Mouse (Mus musculus) heart, adult 18-20 months (tissue): ENCODE measurements around the gene Gm28870. TPM values are rescaled to one million over a fixed set of nuclear protein-coding genes. Genes with fewer than 3 reads are reported as not detected.
"Not testable (repeated sequence)": the region's sequence is repeated elsewhere in the genome, so short reads cannot be mapped to it uniquely, and the experiment has no call there.

ENCODE experiments used
- DNase-seq, 2 experiments: peaks; one replicate each; pipeline ENCODE4 v3.0.0; 2021 to 2022; ENCODE audit warnings: mixed read lengths in 1 of 2
- long read RNA-seq, 2 experiments: library from polyadenylated mRNA; stranded (forward); transcript quantifications; one replicate each; pipeline ENCODE4 v2.0.0; 2021
- total RNA-seq, 2 experiments: library from RNA; stranded (reverse); gene quantifications; 2 replicates each; pipeline ENCODE4 v1.2.3; 2021

Gene Gm28870
- not detected for total RNA-seq
- long read RNA-seq, experiment 1 = 0 reads
- long read RNA-seq, experiment 2 = 0 reads

- DNase-seq = not testable (repeated sequence)
Measured at GRCm38 (mm10) chrY:50096976-50097375, at the start of gene Gm28870. Gene Gm28870 (plus strand): TSS chrY:50097276.
